Mouse (Mus musculus) left cerebral cortex, postnatal 14 days (tissue): ENCODE data around the gene Ptprn2. TPM values are rescaled to one million over a fixed set of nuclear protein-coding genes. Genes with fewer than 3 reads are reported as not detected.
A peak's percentile ranks its signal among the peaks of the same experiment; 100 is the strongest.

Experiments used
- DNase-seq, 2 experiments: peaks; one replicate each; pipeline ENCODE4 v3.0.0; 2021 to 2022; ENCODE audit warnings: low spot score in 2 of 2, mixed read lengths in 1 of 2
- intact Hi-C: fragments of 180-260 bp; cut with DNase I; formaldehyde crosslinking; loops from one replicate; pipeline ENCODE4 v1.15.1; 2025
- total RNA-seq, 2 experiments: library from RNA; stranded (reverse); gene quantifications; 2 replicates each; pipeline ENCODE4 v1.2.3; 2021

Ptprn2 gene
- total RNA-seq, 2 experiments from 2014 or later = 383 to 385 TPM

- DNase-seq = no peak
- intact Hi-C loops = loop anchor here (10.0 kb wide), 1 partner anchor 124 kb away; no protein-coding TSS in a partner anchor
These were observed 673.6 kb downstream of the Ptprn2 start for GRCm38 (mm10) chr12:117158950-117159668.

GRCm38 (mm10) chr12:117159669-117160210 is 674.2 kb downstream of the Ptprn2 start:
- intact Hi-C loops = loop anchor here (10.0 kb wide), 1 partner anchor 125 kb away; no protein-coding TSS in a partner anchor
- DNase-seq = no peak

- DNase-seq = no peak
- intact Hi-C loops = no loop called here
These were observed 674.8 kb downstream of the Ptprn2 start for GRCm38 (mm10) chr12:117160211-117160891.

DNA sequence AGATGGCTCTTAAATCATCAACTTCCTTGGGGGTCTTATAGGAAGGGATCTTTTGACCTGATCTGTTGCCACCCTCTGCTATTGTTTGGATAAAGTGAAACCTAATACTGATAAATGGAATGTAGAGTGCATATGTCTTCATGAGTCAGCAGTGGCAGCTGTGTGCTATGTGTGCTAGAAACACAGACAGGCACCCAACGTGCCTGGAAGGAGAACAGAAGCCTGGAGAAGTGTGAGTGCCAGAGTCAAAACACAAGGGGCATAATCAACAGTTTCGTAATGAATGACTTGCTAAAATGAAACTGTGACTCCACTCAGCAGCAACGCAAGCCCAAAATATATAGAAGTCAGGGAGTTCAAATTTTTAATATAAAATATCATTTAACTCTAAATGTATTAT is 676.7 kb downstream of the Ptprn2 start:
- DNase-seq = no peak
- intact Hi-C loops = no loop called here

GRCm38 (mm10) chr12:117163789-117164188 is 678.3 kb downstream of the Ptprn2 start:
- no peak for DNase-seq
- intact Hi-C loops = no loop called here

DNA sequence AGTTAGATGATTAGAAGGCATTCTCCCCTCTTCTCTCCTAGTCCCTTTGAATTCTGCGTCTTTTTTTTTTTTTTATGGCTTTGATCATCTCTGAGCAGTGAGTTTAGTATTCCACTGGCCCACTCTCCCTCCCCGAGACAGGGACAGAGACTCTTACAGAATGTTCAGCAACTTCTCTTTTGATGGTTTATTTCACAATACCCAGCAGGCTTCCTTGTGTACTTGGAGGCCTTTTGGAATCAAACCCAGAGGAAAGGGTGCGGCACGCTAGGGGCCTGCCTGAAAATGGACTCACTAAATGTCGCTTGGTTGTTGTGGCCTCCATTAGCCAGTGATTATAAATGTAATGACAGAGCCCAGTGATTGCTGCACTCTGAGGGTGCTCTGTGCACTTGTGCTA is 680.7 kb downstream of the Ptprn2 start:
- DNase-seq = no peak
- intact Hi-C loops = no loop called here

GRCm38 (mm10) chr12:117169670-117170069 is 684.1 kb downstream of the Ptprn2 start:
- DNase-seq = no peak
- intact Hi-C loops = no loop called here

DNA sequence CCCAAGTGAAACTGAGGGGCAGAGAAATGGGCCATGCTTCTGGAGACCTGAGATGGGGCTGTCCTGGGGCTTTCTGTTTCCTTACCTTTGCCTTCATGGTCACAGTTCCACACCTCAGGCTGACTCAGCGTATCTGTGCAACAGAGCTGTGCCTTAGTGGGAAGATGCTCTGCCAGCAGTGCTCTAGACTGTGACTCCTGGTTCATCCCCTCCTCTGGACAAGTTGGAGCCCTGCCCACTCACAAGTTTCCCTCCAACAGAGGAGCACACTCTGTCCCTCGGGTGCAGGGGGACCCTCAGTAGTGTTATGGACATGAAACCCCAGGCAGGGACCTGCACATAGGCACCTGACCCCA is 687.0 kb downstream of the Ptprn2 start:
- no peak for DNase-seq
- intact Hi-C loops = no loop called here

DNA sequence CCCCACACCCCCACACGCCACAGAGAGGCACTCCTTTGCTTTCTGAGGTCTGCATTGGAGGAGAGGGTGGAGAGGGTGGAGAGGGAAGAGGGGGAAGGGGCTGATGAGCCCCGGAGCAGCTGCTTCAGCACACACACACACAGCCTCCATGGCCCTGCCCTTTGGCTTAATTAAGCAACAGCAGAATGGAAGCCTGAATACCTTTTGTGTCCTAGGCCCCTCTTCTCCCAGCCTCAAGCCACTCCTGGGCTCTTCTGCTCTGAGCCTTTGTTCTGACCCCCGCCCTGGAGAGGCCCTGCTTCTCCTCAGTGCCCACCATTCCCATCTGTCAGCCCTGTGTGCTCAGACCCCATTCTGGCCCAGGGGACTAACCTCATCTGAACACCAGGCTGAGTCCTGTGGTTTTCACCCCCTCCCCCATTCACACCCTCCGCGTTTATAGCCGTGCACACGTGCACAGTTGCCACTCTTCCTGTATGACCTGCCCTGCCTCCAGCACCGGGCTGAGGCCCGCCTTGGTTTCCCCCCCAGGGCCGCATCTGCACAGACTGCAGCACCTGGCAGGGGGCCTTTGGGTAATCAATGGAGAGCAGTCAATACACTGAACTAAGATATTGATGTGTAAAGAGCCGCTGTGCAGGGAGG is 687.5 kb downstream of the Ptprn2 start:
- DNase-seq = no peak
- intact Hi-C loops = no loop called here

GRCm38 (mm10) chr12:117174189-117174588 is 688.7 kb downstream of the Ptprn2 start:
- no peak for DNase-seq
- intact Hi-C loops = no loop called here

DNA sequence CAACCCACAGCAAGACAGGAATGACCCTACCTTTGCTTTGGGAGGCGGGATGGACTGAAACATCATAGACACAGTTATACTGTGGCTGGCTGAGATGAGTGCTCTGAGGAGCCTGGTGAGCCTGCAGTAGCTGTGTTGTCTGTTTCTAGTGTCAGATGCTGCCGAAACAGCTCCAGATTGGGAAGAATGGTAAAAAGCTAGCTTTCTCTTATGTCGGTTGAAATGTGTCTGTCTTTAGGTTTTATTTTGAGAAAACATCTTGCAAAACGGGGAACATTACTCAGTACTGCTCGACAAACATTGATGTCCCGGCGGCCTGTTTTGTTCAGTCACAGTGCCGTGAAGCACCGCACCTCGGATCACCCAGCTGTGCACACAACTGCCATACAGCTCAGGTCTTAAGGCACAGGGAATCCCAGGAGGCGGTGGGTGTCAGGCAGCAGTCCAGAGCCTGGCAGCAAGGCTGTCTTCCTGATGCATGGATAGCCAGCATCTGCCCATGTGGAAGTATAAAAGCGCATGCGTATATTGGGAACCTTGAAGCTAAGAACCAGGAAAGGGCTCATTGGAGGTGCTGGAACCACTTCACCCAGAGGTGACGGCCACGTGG is 689.7 kb downstream of the Ptprn2 start:
- DNase-seq = no peak

GRCm38 (mm10) chr12:117176259-117176823 is 690.8 kb downstream of the Ptprn2 start:
- no peak for DNase-seq

More for the DNA sequence above, 689.7 kb downstream of the Ptprn2 start:
- intact Hi-C loops = no loop called here

GRCm38 (mm10) chr12:117187167-117187566 is 701.6 kb downstream of the Ptprn2 start:
- no peak for DNase-seq
- intact Hi-C loops = no loop called here

More at GRCm38 (mm10) chr12:117176259-117176823, 690.8 kb downstream of the Ptprn2 start:
- intact Hi-C loops = no loop called here

- DNase-seq = peak in 1 of 2 experiments; percentile 48
- intact Hi-C loops = no loop called here
These were observed 706.5 kb downstream of the Ptprn2 start for GRCm38 (mm10) chr12:117192001-117192400.

DNA sequence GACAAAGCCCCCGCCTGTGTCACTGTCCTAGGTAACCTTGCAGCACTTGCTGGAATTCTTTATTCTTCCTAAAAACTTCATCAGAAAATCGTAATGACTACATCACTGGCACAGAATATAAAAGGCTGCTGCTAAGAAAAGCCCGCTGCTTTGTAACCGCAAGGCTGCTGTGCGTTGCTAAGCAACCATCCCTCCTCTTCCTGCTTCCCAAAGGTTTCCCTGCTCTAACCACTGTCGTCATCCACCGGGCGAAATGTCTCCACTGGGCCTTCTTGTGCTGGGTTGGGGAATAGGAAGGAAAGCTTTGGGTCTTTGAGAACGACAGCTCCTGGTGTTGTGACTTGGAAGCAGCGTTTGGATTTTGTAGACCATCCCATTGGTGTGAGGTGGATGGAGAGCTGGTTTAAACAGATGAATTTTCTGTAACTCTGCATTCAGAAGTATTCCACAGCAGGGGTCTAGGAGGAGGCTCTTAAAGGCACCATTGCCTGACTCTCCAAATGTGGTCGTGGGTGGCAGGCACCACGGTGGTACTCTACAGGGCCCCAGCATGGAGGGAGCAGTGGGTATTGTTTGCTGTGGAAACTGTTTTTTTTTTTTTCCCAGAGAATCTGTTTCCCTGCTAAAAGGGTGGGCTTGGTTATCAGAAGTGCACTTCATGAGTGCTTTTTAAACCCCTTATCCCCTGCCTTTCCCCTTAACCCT is 711.4 kb downstream of the Ptprn2 start:
- DNase-seq = peak; percentile 79 to 91
- intact Hi-C loops = no loop called here

- no peak for DNase-seq
- intact Hi-C loops = no loop called here
These were observed 712.6 kb downstream of the Ptprn2 start for GRCm38 (mm10) chr12:117198093-117198492.

GRCm38 (mm10) chr12:117200117-117200516 is 714.6 kb downstream of the Ptprn2 start:
- DNase-seq = peak; percentile 74 to 94
- intact Hi-C loops = no loop called here

GRCm38 (mm10) chr12:117200590-117200989 is 715.1 kb downstream of the Ptprn2 start:
- intact Hi-C loops = no loop called here
- no peak for DNase-seq

DNA sequence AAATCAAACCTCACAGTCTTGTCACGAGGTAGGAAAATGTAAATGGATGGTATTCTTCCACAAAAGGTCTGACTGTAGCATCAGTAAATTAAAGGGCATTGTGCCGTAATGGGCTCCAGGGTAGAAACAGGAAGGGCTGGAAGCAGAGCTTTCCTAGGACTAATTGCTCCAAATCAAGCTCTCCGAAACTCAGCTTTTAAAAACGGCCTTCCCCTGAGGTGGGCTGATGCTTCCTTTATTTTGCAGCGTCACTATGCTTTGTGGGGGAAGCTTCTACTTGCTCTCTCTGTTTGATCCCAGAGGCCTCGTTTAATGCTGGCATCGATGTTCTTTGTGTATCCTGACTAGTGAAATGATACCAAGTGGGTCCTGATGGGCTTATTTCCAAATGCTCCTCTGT is 718.0 kb downstream of the Ptprn2 start:
- DNase-seq = no peak
- intact Hi-C loops = no loop called here
